Mouse (Mus musculus) adrenal gland, postnatal 14 days (tissue): ENCODE data around the gene Grasp. TPM values are rescaled to one million over a fixed set of nuclear protein-coding genes. Genes with fewer than 3 reads are reported as not detected.

ENCODE experiments used
- DNase-seq: peaks from one replicate; pipeline ENCODE4 v3.0.0; 2021; ENCODE audit warnings: mixed read lengths
- total RNA-seq: library from RNA; stranded (reverse); gene quantifications from 2 replicates; pipeline ENCODE4 v1.2.3, GENCODE M21; 2021

The Grasp gene
- total RNA-seq, 1 experiment from 2014 or later: 29.7 TPM

GRCm38 (mm10) chr15:101228866-101229590 lies 5.0 kb downstream of the Grasp start:
- DNase-seq: peak; percentile 86

GRCm38 (mm10) chr15:101230503-101230902 lies 6.5 kb downstream of the Grasp start:
- DNase-seq: no peak

GRCm38 (mm10) chr15:101230995-101231647 lies 7.1 kb downstream of the Grasp start:
- peak; percentile 65 for DNase-seq

GRCm38 (mm10) chr15:101231648-101232180 lies 7.7 kb downstream of the Grasp start:
- no peak for DNase-seq

- no peak for DNase-seq
These were observed 8.6 kb downstream of the Grasp start for GRCm38 (mm10) chr15:101232607-101233006.

- no peak for DNase-seq
These were observed 9.2 kb downstream of the Grasp start for GRCm38 (mm10) chr15:101233183-101233582.

- no peak for DNase-seq
These were observed 9.8 kb downstream of the Grasp start for GRCm38 (mm10) chr15:101233641-101234275.

GRCm38 (mm10) chr15:101234611-101235341 lies 10.8 kb downstream of the Grasp start:
- no peak for DNase-seq

GRCm38 (mm10) chr15:101235342-101235698 lies 11.3 kb downstream of the Grasp start:
- no peak for DNase-seq

GRCm38 (mm10) chr15:101235728-101236327 lies 11.8 kb downstream of the Grasp start:
- no peak for DNase-seq

GRCm38 (mm10) chr15:101236878-101237277 lies 12.9 kb downstream of the Grasp start:
- DNase-seq: peak; percentile 87

GRCm38 (mm10) chr15:101238885-101239511 lies 15.0 kb downstream of the Grasp start:
- peak; percentile 71 for DNase-seq

GRCm38 (mm10) chr15:101239821-101240220 lies 15.8 kb downstream of the Grasp start:
- no peak for DNase-seq

- DNase-seq: peak; percentile 88
These were observed 16.8 kb downstream of the Grasp start for GRCm38 (mm10) chr15:101240799-101241204.

- DNase-seq: no peak
These were observed 17.2 kb downstream of the Grasp start for GRCm38 (mm10) chr15:101241236-101241635.

- DNase-seq: no peak
These were observed 17.9 kb downstream of the Grasp start for GRCm38 (mm10) chr15:101241853-101242252.

GRCm38 (mm10) chr15:101242645-101243044 lies 18.7 kb downstream of the Grasp start:
- peak; percentile 70 for DNase-seq

- DNase-seq: no peak
These were observed 20.0 kb downstream of the Grasp start for GRCm38 (mm10) chr15:101244012-101244411.

- peak; percentile 97 for DNase-seq
These were observed 22.5 kb downstream of the Grasp start for GRCm38 (mm10) chr15:101246231-101247154.

GRCm38 (mm10) chr15:101247155-101247498 lies 23.1 kb downstream of the Grasp start:
- DNase-seq: no peak
